Mouse (Mus musculus) embryo, embryonic 9.5 days (tissue): ENCODE data around the gene Itga7.

Experiments
- DNase-seq: peaks from one replicate; pipeline ENCODE4 v3.0.0-alpha.2; 2017; ENCODE audit errors: extremely low spot score

The Itga7 gene

GRCm38 (mm10) chr10:128934997-128935787 is 1.6 kb downstream of the Itga7 start:
- no peak for DNase-seq

DNA sequence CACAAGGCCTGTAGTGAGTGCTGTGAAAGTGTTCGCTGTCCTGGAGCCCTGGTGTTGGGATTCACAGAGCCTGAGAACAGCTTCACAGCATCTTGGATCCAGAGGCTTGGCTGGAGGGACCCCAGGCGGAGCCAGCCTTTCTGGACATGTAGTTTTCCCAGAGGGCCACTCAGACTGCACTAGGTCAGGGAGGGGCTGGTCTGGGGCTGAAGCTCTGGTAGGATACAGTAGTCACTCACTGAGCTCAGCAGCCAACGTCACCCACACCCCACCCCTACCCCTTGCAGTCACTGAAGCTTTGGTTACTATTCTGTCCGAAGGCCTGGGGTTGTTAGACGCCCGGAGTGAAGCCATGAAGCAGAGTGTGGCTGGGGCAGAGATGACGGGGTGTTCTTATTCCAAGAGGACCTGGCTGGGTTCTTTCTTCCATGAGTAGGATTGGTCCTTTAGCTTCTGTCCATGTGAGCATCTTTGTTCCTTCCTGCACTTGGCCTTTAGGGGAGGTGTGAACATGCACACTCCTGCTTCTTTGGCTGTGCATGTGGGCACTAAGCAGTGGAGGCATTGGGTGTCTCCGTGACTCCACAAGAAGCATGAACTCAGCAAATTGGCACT is 2.3 kb downstream of the Itga7 start:
- DNase-seq: no peak

GRCm38 (mm10) chr10:128937756-128938390 is 4.3 kb downstream of the Itga7 start:
- no peak for DNase-seq

DNA sequence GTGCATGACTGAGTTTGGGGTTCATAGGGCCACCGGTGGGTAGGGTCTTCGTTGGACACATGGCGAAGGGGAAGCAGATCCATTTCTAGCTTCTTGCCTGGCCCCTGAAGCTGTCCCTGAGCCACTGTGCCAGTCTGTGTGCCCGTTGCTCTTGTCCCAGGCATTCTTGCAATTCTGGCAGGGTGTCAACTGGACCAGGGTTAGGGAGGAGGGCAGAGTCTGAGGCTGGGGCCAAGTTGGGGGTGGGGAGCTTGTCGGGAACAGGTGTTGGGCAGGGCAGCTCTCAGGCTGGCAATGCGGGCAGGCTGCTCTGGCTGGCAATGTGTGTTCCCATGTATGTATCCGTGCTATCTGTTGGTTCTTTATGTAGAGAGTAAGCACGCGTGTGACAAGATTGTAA is 4.8 kb downstream of the Itga7 start:
- no peak for DNase-seq

GRCm38 (mm10) chr10:128938974-128939373 is 5.4 kb downstream of the Itga7 start:
- DNase-seq: no peak

DNA sequence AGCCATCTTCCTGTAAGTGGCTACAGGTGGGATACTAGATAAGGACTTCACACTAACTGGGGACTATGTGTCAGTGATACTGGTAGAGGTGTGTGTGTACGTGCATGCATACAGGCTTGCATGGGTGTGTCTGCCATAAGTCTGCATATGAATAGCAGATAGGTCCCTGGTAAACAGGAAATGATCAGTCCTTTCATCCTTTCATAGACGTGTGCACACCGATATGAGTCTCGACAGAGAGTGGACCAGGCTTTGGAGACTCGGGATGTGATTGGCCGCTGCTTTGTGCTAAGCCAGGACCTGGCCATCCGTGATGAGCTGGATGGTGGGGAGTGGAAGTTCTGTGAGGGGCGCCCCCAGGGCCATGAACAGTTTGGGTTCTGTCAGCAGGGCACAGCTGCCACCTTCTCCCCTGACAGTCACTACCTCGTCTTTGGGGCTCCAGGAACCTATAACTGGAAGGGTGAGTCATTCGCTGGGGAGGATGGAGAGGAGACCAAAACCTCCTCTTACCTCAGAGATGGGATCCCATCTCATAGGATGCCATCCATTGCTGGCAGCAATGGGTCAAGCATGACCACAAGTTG is 7.0 kb downstream of the Itga7 start:
- DNase-seq: no peak

GRCm38 (mm10) chr10:128945675-128946074 is 12.1 kb downstream of the Itga7 start:
- DNase-seq: no peak

DNA sequence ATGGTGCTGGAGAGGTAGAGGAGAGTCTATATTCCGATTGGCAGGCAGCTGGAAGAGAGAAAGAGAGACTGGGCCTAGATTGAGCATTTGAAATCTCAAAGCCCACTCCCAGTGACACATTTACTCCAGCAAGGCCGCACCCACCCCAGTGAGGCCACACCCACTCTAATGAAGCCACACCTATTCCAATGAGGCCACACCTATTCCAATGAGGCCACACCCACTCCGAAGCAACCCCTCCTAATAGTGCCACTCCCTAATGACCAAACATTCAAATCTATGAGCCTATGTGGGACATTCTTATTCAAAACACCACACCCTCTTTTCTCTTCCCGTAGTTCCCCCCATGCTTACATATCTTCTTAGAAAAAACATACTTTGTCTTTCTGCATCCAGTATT is 13.9 kb downstream of the Itga7 start:
- DNase-seq: no peak

GRCm38 (mm10) chr10:128950208-128950887 is 16.7 kb downstream of the Itga7 start:
- no peak for DNase-seq

GRCm38 (mm10) chr10:128958340-128958739 is 24.7 kb downstream of the Itga7 start:
- DNase-seq: no peak

GRCm38 (mm10) chr10:128960142-128960541 is 26.5 kb downstream of the Itga7 start:
- DNase-seq: no peak

- DNase-seq: no peak
Observed at GRCm38 (mm10) chr10:128960590-128961584, 27.3 kb downstream of the Itga7 start, which contains the start of gene Mettl7b. Gene Mettl7b, minus strand, starts transcription at chr10:128960988.

DNA sequence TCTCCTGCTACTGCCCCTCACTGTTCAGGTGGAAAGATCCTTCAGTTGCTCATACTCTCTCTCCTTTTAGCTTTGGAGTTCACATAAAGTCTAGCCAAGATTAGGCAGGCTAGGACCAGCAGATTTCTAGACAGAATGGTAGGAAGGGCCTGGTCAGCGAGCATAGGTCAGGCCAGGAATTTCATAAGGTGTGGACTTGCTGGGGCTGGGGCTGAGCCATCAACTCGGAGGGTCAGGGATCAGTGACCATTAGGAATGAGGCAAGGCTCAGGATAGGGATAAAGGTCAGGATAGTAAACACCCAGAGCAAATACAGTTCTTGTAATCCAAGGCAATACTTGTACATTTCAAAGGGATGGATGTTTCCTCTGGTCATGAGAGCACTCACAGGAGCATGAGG is 31.3 kb downstream of the Itga7 start:
- no peak for DNase-seq

DNA sequence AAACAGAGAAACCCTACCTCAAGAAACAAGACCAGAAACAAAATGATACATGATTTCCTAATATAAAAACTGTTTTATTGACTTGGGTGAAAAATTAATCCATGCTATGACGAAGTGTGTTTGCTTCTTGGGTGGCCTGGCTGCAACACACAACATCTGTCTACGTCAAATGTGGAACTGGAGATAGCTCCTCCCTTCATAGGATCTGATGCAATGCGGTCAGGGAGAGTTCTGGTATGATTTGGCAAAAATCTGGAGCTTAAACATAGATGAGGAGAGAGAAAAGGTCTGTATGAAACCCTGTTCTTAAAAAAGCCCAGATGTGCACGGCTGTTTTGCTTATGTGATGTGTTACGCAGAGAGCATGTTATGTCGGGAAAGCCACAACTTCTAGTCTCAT is 32.3 kb downstream of the Itga7 start:
- no peak for DNase-seq

DNA sequence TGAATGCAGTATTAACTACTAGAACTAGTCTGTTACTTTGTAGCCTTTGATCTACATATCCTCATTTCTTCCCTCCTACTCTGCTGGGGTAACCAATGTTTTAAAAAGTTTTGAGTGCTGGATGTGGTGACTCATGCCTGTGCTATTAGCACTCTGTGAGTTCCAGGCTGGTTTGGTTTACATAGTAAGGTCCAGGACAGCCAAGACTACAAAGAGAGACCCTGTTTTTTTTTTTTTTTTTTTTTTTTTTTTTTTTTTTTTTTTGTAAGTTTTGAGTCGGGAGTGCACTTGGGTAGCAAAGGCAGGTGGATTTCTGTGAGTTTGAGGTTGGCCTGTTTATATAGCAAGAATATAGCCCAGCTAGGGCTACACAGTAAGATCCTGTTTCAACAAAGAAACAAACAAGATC is 34.7 kb downstream of the Itga7 start:
- DNase-seq: no peak

DNA sequence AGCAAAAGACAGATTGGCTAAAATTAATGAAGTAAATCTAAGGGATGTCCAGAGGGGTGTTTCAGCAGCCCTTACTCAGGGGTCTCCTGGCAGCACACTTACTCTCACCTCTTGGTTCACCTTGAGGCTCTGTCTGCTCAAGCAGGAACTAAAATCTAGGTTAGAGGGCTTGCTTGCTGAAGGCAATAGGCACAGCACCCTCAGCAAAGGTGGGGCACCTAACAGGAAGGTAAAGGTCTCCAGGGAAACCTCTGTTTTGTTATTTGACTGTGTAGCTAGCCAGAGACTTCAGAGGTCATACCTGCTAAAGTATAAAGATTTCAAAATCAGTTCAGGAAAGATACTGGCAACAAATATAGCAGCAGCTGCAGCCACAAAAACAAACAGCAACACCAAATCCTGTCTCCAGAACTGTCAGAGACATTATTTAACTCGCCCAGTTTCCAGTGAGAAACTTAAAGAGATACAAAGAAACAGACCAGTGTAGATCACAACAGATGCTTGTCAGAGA is 37.2 kb downstream of the Itga7 start:
- no peak for DNase-seq

DNA sequence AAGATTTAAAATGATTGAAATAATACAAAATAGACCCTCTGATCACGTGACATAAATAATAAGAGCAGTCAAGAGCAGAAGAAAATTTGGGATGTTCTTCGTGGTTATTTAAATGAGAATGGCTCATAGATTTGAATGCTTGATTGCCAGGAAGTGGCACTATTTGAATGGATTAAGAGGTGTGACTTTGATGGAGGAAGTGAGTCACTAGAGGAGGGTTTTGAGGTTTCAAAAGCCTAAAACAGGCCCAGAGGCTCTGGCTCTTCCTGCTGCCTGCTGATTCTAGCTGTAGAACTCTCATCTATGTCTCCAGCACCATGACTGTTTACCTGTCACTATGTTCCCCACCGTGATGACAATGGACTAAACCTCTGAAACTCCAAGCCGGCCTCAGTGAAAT is 39.2 kb downstream of the Itga7 start:
- DNase-seq: no peak

DNA sequence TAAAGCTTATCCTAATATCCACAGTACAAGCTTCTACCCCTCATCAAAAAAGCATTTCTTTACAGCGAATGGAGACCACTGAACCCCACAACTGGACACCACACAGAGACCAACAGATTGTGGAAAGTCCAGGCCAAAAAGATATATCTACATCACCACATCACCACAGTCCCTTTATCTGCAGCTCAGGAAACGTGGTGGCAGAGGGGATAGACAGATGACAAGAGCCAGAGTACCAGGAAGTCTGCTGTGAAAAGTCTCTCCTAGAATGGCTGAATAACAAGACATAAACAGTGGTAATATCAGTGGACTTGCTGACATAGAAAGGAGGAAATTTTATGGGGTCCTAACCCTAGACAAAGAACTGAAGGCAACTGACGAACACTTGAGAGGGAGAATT is 42.8 kb downstream of the Itga7 start:
- DNase-seq: no peak

DNA sequence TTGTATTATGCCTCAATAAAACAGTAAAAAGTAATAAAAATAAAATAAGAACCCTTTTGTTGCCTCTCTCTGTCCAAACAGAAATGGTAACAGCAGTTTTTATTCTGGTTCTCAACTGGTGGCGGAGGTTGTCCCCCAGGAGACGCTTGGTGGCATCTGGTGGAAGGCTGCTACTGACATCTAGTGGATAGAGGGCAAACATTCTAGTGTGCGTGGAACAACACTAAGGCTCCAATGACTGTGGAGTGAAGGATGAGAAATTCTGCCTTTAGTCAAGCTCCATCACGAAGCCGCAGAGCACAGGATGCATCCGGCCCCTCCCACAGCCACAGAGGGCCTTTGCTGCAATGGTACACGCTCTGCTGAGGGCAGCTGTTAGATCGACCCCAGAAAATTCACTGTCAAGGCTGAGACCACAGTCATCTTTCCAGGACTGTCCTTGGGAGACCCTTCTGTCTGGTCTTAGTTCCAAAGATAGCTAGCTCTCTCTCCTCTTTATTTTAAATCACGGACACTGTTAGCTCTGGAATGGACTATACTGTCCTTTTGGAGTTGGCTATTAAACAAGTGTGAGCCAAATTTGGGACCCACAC is 44.0 kb downstream of the Itga7 start:
- DNase-seq: peak; percentile 49
